Mouse (Mus musculus) cerebellum, adult 2 months (tissue): ENCODE data around the gene Jund.

ENCODE experiments used
- CTCF ChIP-seq: fragments of 200-500 bp; IDR thresholded peaks from 2 replicates; pipeline ENCODE4 v1.5.1; 2011; ENCODE audit warnings: low read depth, mild to moderate bottlenecking, control low read depth, low read length, moderate library complexity, borderline replicate concordance; ENCODE audit not compliant: insufficient read depth
- POLR2A ChIP-seq: fragments of 200-500 bp; IDR thresholded peaks from 2 replicates; pipeline ENCODE4 v1.6.1; 2011; ENCODE audit warnings: low read length, control low read depth, borderline replicate concordance; ENCODE audit not compliant: insufficient read depth

GRCm38 (mm10) chr8:70696946-70697345 is 1.8 kb upstream of the Jund start:
- TF ChIP-seq POLR2A, result no peak
- no peak for TF ChIP-seq CTCF
